Mouse (Mus musculus) v-Abl transformed pro-B cells (cell line): ENCODE measurements around the gene Rnf10.

Experiments
- in situ Hi-C, 2 experiments: fragments of 400-800 bp; cut with MboI; formaldehyde crosslinking; loops; one replicate each; pipeline ENCODE4 v1.15.1; 2025; ENCODE audit not compliant: unreplicated experiment in 2 of 2

Gene Rnf10

DNA sequence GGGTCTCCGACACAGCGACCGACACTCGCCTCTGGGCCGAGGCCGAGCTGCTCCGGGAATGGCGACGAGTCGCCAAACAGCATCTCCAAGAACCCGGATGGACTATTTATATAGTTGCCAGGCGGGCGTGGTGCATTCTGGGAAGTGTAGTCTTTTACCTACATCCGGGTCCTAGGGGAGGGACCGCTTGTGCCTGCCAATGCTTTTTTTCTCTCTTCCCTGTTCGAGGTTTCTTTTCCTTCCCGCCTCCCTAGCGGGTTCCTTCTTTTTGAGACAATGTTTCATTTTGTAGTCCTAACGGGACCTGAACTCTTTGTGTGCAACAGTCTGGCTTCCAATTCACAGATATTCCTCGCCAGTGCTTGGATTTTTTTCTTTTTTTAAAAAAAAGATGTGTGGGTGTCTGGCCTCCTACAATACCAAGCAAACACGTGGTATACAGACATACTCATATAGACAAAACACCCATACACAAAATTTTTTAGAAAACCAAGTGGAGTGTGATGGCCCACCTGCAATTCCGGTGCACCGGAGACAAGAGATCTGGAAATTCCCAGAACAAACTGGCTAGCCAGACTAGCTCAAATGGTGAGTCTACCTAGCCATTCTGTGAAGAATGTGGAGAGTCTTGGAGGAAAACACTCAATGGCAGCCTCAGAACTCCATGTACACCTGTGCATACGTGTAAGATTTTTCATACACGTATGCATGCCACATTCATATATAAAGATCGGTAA, at the start of gene Rnf10:
Gene Rnf10 (minus strand): TSS at position 87 of the 737 bp plus-strand sequence.
- in situ Hi-C loops = no loop called here

DNA sequence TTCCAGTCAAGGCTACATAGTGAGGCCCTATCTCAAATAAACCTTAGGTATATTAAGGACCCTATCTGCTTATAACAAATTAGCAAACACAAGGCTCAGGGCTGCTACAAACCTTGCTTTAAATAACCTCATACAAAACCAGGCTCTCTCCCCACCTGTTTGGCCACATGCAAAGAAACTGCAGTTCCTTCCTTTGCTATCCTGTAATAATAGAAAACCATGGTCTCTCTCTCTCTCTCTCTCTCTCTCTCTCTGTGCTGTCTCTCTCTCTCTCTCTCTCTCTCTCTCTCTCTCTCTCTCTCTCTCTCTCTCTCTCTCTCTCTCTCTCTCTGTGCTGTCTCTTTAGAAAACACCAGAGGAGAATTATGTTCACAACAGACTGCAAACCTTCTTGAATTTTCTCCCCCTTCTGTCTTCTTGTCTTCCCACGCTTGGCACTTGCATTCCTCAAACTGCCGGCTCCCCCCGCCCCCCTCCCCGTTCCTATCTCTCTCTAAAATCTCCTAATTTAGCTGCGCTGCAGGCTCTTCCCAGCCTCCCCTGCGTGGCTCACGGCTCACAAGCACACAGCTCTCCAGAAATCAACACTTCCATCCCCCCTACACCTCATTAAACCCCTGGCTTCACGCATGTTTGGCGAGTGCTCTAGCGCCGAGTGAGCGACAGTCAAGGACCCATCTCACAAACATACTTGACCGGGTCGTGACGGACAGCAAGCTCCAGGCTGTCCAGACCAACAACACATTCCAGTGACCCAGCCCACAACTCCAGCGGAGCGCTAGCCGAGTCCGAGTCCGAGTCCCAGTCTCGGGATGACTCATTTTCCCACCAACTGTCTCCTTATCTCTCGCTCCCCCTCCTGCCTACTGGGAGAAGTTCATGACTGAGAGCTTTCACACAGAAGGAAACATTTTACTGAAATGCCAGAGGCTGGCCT, 46.6 kb upstream of the Rnf10 start:
- in situ Hi-C loops = no loop called here

DNA sequence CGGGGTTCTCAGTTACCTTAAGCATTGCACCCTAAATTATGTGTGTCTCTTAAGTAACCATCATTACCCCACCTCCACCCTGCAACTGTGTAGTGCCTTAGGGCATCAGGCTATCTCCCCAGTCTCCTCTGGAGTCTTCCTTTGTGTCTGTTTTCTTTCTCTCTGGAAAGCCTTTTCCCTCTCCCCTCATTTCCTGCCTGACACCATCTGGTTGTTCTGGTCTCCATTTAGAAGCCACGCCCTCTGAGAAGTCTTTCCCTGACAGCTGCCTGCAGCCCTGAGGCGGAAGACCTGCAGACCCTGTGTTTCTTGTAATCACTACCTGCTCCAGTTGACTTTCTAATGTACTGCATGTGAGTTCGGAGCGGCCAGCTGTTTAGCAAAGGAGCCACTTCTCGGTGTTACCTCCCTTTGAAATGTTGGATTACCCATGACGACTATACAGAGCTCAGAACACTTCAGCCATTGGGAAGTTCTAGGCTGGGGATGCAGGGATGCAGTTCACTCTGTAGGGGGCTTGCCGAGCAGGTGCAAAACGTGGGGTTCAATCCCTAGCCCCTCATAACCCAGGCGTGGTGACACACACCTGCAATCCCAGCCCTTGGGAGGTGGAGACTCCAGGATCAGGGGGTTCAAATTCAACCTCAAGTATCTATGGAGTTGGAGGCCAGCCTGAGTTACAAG, 45.1 kb upstream of the Rnf10 start:
- in situ Hi-C loops = no loop called here

DNA sequence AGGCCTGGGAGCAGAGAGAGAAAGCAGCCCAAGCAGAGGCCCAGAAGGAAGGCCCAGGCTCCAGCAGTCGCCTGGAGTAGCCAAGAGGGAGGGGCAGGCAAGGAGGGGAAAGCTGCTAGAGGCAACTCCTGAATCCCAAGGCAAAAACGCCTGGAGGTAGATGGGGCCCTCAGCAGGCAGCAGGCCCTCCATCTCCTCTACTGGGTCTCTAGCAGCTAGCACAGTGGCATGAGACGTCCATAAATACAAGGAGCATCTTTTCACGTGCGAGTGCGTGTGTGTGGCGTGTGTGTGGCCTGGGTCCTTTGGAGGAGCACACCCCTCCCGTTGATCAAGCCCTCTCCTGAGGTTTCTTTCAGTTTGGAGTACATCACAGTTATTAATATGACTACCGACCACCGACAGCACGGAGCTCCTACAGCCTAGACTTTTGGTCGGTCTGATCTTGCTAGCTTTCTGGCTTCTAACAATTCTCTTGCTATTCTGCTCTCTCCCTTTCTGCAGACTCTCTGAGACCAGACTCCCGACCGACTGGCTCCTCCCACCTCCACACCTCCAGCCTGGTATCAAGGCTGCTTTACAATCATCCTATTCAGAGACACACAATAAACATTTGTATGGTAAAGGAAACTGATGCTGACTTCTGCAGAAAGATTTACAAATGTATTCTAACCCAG, 44.4 kb upstream of the Rnf10 start:
- in situ Hi-C loops = no loop called here

DNA sequence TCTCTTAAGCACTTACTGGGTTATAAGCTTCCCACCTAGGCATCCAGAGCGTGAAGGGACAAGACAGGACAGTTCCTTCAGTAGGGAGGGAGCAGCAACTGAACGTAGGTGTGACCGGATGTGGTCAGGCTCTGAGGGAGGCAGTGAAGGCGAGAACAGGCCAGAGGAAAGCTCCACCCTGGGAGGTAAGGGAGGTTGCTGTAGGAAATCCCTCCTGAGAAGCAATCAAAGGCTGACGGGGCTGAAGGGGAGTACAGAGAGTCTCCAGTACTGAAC, 40.9 kb upstream of the Rnf10 start:
- in situ Hi-C loops = no loop called here

DNA sequence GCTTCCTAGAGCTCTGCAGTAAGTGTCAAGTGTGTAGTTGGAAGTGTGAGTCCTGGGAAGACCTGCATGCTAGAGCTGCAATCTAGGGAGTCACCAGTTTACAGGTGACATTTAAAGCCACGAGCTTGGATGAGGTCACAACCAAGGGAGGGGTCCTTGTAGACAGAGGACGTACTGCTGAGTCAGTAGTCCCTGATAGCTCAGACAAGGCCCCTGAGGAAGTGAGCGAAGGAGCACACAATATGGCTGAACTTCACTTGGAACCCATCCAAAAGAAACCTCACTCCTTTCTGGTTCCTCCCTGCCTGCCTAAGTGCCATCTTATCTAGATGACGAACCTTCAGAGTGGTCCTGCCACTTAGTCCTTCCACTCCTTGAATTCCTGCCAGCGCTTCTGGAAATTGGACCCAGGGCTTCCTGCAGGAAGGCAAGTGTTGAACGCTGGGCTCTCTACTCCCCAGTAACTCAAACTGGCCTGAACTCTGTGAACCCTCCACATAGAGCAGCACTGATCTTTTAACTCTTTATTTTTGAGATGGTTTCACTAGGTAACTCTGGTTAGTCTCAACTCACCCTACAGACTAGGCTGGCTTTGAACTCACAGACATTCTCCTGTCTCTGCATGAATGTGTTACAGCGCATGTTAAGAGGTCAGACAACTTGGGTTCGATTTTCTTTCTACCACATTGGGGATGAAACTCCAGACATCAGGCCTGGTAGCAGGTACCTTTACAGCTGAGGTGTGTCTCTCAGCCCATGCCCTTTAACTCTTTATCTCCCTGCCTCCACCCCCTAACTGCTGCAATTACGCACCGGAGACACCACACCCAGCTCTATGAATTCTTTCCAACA, 40.3 kb upstream of the Rnf10 start:
- in situ Hi-C loops = no loop called here

DNA sequence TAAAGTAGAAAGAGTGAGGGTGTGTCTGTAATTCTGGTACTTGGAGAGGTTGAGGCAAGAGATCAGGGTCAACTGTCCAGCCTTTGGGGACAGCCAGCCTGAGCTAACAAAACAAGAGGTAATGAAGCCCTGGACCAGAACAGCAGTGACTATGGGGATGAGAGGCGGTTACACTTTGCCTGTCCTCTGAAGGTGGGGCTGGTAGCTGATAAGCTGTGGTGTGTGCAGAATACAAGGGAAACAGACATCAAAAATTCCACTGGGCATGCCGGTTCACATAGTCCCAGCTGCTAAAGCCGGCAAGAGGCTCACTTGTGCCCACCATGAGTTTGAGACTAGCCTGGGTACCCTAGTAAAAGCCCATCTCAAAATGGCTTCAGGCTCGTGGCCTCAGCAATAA, 39.7 kb upstream of the Rnf10 start:
- in situ Hi-C loops = no loop called here

DNA sequence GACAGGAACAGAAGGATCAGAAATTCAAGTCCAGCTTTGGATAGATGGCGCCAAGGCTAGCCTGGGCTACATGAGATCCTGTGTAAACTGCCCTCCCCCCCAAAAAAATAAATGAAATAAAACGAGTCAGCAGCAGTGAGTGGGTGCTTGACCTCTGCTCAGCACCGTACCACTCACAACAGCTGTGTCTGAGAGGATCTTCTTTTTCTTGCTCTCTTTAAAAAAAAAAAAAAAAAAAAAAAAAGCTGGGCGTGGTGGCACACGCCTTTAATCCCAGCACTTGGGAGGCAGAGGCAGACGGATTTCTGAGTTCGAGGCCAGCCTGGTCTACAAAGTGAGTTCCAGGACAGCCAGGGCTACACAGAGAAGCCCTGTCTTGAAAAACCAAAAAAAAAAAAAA, 29.5 kb upstream of the Rnf10 start:
- in situ Hi-C loops = loop anchor here in 1 of 2 experiments (5.0 kb wide), 1 partner anchor 45 kb away; the partner anchor contains the start of gene Cox6a1

DNA sequence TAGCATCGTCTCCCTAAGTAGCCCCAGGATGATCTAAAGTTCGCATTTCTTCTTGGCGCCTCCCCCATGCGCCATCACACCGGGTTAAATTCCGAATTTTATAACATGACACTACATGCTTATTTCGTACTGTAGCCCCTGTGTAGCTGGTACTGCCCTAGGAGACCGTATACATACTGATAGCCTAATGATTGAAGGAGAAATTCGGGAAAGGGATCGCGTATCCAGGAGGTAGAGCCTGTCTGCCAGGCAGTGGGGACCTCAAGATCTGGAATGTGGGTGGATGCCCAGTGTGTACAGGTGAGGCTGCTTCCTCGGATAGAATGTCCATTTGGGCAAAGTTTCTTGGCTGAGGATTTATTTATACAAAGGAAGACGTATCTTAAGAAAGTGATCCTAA, 28.9 kb upstream of the Rnf10 start:
- in situ Hi-C loops = loop anchor here in 1 of 2 experiments (5.0 kb wide), 1 partner anchor 46 kb away; the partner anchor contains the start of gene Cox6a1

DNA sequence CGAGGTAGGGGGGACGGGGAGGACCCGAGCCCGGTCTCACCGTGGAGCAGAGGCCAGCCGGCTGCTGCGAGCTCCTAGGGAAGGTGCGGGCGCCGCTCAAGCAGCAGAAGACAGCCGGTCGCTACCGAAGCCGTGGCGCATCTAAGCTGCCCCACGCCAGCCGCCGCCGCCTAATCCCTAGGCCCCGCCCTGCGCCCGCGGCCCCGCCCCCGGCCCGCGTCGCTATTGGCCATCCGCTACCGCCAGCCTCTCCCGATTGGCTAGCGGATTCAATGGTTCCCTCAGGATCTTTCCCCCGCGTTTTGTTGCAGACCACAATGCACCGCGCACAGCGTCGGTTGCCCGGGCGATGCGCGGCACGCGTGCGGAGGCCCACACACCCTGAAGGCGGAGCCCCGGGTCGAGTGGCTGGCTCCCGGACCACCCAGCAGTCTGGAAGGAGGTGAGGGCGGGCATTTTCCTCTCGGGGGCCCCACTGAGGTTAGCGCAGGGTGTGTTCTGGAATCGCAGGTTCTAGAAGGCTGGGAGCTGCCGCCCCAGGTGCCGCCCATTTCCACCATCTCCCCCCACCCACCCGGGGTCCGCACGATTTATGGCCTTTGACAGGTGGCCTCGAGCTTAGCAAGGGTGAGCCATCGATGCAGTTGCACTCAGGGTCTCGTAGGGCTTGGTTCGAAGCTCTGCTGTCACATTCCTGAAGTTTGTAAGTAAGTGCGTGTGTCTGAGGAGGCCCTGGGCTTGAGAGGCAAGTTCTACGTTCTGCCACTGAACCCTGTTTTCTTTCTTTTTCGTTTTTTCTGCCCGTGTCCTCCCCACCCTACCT, 28.3 kb upstream of the Rnf10 start, which contains the start of gene Dynll1:
Gene Dynll1 (minus strand): TSS at position 208 of the 823 bp plus-strand sequence.
- in situ Hi-C loops = loop anchor here in 1 of 2 experiments (5.0 kb wide), 1 partner anchor 46 kb away; the partner anchor contains the start of gene Cox6a1

DNA sequence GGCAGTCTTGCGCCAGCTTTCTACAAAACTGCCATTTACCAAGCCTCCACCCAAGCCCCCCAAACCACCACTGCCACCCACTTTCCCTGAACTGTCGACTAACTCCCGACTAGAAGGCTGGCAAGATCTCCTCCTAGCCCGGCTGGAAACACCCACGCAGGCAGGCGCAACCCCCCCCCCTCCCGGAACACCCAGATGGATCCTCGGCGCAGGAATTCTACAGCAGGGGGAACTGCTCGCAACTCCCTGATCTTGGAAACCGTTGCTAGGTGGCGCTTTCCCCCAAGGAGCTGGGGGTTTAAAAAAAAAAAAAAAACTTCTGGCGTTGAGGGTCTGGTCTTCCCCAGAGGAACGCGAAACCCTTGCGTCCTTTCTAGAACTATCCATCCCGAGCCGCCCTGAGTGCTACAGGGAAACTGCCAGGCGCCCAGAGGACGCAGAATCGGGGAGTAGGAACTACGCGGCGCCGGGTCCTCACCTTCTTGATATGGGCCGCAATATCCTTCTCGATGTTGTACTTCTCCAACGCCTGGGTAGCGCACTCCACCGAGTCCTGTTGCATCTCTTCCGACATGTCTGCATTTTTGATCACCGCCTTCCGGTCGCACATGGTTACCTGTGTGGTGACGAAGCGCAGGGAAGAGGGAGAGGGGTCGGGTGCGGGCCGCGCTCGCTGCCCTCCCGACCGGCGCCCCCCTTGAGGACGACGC, 27.5 kb upstream of the Rnf10 start:
- in situ Hi-C loops = loop anchor here in 1 of 2 experiments (5.0 kb wide), 1 partner anchor 47 kb away; the partner anchor contains the start of gene Cox6a1

DNA sequence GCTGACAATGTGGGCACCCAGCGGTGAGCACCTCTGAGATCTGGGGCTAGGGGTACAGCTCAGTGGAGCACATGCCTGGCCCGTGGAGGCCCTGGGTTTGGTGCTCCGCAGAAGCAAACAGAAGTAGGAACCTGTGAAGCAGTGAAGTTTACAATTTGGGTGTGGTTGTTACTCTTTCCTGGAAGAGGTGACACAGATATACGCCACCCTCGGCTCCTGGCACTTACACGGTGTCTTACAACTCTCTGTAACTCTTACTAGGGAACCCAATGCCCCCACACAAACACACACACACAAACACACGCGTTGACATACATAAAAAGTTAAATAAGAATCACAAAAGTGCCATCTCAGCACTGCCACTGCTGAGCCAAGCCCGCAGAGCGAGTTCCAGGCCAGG, 23.6 kb upstream of the Rnf10 start:
- in situ Hi-C loops = loop anchor here in 1 of 2 experiments (25.0 kb wide), 1 partner anchor 141 kb away; the partner anchor contains the start of gene Msi1

DNA sequence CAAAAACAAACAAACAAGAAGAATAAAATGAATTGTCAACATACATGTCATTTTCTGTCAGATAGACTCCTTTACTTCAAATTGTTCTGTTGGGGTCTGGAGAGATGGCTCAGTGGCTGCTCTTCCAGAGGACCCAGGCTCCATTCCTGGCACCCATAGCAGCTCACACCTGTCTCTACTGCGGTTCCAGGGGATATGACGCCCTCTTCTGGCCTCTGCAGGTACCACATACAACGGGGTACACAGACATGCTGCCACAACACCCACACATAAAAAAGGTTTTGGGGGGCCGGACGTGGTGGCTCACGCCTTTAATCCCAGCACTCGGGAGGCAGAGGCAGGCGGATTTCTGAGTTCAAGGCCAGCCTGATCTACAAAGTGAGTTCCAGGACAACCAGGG, 21.5 kb upstream of the Rnf10 start:
- in situ Hi-C loops = loop anchor here in 1 of 2 experiments (25.0 kb wide), 1 partner anchor 143 kb away; the partner anchor contains the start of gene Msi1

DNA sequence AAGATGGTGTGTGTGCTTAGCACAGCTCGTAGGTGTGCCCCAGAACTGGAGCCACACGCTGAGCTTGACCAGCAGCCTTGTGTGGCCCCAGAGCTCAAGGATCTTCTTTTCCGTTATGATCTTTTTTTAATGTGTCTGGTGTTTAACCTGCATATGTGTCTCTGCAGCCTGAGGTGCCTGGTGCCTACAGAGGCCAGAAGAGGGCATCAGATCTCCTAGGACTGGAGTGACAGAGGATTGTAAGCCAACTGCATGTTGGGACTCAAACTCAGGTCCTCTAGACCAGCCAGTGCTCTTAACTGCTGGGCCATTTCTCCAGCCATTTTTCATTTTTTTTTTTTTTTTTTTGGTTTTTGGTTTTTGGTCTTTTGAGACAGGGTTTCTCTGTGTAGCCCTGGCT, 12.0 kb upstream of the Rnf10 start:
- in situ Hi-C loops = loop anchor here in 1 of 2 experiments (25.0 kb wide), 1 partner anchor 153 kb away; the partner anchor contains the start of gene Msi1

DNA sequence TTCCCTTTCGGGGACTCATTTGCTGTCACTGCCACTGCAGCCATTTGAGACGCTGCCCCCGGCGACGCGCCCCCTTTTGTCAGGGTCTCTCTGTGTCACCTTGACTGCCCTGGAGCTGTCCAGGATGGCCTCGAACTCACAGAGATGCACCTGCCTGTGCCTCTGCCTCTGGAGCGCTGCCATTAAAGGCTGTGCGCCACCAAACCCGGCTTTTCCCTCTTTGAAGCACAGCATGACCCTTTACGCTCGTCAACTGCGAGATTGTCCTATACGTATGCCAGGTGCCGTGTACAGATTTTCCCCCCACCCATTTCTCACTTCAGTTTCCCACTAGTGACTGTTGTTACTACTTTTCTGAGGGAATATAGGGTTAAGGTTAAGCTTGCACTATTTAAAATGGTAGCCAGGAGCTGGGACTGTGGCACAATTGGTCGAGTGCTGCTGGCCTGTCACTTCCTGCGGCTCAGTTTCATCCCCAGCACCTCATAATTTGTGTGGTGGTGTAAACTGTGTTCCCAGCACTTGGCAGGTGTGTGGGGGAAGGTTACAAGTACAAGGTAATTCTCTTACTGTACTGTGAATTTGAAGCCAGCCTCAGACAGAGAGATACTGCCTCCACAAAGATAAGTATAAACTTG, 7.5 kb upstream of the Rnf10 start:
- in situ Hi-C loops = loop anchor here in 1 of 2 experiments (25.0 kb wide), 1 partner anchor 157 kb away; the partner anchor contains the start of gene Msi1

DNA sequence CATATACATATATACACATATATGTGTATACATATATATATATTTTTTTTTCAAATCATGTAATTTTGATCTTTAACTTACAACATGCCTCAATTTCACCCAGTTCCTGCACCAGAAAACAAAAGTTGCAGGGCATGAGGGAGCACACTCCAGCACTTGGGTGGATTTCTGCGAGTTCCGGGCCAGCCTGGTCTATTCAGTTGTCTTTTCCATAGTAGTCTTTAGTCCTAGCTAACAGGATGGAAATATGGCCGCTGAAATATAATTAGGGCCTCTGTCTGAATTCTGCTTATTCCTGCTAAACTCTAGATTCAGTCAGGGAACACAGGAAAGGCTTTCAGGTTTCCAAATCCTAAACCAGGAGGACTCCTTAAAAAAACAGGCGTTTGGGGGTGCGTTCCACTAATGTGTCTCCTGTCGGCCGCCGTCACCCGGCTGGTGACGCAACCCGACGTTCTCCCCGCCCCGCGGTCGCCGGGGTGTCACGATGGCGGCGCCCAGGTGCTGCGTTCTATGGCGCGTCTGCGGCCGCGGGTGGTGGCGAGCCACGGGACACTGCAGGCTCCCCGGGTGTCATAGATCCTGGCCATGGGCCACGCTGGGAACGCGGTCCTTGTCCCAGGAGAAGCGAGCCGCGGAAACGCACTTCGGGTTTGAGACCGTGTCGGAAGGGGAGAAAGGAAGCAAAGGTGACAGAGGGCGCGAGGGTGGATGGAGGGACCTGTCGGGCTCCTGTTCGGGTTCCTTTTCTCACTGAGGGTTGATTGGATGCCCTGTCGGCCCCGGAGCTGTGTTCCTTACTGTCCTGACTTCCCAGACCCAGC, 6.7 kb upstream of the Rnf10 start, which contains the start of gene Coq5:
Gene Coq5 (plus strand): TSS at position 441 of the 824 bp plus-strand sequence.
- in situ Hi-C loops = loop anchor here in 1 of 2 experiments (25.0 kb wide), 1 partner anchor 158 kb away; the partner anchor contains the start of gene Msi1
